Mouse (Mus musculus): ENCODE results near the gene Nup85.

DNA sequence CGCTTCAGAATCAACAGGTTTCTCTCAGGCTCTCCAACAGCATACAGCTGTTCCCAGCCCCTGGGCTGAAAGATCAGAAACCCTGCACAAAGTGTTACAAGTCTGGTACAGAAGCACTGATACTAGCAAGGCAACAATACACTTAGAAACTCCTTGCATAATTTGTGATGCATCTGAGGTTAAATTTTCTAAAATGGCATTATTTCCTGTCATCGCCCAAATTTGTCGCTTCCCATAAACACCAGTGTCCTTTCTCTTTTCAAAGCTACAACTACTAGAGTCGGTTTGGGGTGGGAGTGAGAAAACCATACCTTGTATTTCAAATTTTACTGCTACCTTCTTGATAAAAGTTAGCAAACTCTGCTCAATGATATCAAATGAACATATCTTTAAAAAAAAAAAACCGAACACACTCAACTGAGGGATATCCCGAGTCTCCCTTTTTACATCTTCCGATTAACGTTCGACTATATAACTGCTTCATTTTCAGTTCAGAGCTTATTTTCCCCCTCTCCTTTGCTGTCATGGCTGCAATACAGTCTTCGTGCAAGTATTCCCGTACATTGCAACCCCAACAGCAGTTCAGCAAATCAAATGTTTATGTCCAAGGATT is 29.4 kb upstream of the Nup85 start:
- TF ChIP-seq CTCF (IDR thresholded peaks at IDR 0.05; ENCODE audit: low read depth), result no peak
- no peak for TF ChIP-seq EP300 (optimal IDR thresholded peaks at IDR 0.05)

Measured in stomach, postnatal 0 days (tissue).